Mouse (Mus musculus) brain, embryonic 18.5 days (tissue): ENCODE data around the gene U2surp.
A peak's percentile ranks its signal among the peaks of the same experiment; 100 is the strongest.
"Not testable (repeated sequence)": the region's sequence is repeated elsewhere in the genome, so short reads cannot be mapped to it uniquely, and the experiment has no call there.

ENCODE experiments used
- DNase-seq: peaks from one replicate; pipeline ENCODE4 v3.0.0-alpha.2; 2012; ENCODE audit warnings: low read depth, low spot score

Gene U2surp

DNA sequence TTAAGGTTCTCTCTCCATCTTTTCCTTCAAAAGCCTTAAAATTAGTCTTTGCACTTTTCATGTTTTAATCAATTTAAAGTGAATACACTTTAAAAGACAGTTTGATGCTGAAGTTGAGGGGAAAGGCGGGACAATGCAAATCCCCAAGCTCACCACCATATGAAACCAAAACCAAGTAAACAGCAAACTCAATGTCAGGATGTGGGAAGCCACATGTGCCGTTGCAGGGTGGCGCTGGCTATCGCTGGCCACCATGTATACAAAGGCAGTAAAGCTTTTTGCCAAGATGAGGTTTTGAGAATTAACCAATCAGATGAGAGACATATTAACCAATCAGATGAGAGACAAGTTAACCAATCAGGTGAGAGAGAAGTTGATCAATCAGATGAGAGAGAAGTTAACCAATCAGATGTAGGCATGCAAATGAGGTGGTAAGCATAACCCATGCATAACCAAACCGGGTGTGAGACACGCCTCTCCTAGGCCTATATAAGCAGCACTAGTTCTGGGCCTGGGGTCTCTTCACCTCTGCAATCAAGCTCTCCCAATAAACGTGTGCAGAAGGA, 42.7 kb downstream of the U2surp start:
- not testable (repeated sequence) for DNase-seq

DNA sequence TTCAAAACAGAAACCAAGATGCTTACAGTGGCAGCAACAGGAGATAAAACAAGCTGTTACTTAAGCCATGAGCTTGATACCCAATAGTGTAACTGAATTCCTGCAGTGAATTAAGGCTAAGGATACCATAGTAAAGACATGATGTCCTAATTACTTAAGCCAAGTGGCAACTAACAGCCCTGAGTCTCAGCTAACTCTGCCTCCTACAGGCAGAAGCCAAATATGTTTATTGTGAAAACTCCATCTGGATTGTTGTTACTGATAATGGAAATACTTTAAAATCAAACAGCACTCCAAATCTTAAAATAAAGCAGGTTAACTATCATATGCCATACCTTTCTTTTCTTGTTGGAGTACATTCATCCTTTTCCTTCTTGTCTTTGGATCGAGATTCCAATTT, 47.8 kb downstream of the U2surp start:
- DNase-seq: no peak

DNA sequence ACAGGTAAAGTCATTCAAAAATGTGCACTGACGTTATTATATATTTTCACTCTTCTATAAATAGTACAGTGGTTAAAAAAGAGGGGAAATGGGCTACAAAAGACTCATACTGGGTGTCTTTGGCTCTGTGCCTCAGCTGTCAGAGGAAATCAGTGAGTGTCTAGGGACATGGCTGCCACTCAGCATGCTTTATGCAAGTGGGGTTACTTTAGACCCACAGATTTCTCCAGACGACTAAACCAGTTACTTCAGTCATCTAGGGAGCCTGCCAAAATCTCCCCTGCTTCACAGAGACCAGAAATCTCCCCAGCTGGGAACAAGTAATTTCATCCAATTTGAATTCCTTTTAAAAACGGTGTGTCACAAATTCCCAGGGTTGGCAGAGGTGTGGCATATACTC, 59.9 kb downstream of the U2surp start:
- peak; percentile 6 for DNase-seq

DNA sequence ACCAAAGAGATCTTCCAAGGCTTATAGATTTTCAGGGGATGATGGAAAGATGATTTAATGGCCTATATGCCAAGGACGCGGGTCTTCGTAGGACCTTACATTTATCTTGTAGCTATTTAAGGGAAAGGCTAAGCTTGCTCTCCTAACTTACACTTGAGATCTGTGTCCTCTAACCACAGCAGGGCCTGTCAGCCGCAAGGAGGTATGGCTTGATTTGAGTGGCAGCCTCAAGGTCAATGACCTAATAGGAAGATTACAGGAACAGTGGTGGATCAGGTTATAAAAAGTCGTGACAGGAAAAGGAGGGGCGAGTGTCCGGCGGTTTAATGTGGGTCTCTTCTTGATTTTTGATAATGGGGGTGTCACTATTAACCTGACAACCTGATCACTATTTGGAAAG, 61.2 kb downstream of the U2surp start:
- DNase-seq: no peak

DNA sequence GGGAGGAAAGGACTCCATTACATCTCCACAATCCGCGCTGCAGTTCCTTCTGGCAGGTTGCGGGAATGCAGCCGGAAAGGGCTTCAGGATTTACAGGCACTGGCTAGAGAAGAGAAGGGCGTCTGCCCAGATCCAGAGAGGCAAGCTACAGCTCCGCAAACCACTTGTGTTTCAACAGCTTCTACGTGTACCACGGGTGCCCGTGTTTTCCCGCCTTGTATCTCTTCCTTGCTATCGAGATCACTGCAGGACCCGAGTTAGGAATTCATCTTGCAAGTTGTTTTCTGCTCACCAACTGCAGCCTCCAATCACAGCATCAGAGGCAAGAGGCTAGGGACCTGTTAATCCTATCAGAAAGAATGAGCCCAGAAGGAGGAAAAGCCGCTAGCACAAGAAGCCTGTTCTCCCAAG, 69.5 kb downstream of the U2surp start:
- DNase-seq: peak; percentile 30

DNA sequence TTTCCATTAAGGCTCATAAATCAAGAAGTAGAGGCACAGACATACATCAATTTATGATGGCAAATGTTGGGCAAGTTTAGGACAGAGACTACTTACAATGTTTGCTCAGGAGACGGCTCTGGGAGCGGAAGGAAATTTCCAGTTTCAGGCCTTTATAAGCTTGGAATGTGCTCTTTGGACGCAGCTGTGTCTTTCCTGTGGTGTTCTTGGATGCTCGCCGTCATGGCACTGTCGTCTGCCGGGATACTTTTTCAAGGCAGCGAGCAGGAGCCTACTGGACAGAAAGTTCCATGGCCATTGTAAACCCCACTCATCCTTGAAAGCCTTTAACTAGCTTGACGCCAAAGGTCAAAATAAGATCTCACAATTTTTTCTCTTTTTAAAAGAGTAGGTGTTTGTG, 73.9 kb downstream of the U2surp start:
- DNase-seq: no peak

DNA sequence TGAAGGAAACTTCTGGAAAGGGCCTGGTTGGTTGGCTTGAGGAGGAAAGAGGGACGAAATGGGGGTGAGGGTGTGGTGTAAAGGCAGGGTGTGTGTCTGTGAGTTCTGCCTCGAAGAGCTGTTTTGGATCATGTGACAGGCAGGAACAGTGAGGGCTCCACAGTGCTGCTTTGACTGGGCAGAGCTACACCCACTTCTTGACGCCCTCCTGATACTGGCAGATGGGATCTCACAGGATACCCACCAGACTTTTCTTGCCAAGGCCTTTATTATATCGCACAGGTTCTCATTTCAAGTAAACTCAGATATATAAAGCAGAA, 75.5 kb downstream of the U2surp start:
- DNase-seq: no peak

DNA sequence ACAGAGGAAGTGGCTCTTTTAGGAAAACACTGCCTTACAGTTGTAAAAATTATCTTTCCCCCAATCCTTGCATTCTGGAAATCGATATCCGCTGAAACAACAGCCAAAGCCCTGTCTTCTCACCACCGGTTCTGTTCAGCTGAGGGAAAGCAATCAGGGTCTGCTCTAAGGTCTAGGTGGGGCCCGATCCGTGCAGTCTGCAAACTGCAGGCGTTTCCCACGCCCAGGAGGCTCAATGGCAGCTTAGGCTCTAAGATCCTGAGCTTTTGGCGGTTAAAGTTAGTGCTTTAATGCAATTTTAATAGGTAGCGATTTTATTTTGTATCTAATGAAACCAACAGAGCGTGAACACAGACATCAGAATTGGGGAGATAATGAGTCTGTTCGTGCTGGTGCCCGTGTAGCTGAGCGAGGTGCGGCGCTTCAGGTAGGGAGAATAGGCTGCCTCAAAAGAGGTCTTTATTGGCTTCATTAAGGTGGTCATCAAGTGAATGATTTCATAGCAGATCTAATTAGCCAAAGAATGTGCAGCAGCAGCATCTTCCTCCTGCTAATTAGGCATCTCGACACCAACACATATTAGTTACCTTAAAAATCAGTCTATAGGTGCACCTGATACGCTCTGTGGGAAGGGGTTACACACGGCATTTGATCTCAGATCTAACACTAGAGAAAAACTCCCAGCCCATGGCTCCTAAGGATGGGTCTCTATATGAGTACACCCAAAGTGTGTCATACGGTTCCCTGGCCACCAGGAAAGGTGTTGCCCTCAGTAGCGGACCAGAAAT, 76.1 kb downstream of the U2surp start:
- no peak for DNase-seq

DNA sequence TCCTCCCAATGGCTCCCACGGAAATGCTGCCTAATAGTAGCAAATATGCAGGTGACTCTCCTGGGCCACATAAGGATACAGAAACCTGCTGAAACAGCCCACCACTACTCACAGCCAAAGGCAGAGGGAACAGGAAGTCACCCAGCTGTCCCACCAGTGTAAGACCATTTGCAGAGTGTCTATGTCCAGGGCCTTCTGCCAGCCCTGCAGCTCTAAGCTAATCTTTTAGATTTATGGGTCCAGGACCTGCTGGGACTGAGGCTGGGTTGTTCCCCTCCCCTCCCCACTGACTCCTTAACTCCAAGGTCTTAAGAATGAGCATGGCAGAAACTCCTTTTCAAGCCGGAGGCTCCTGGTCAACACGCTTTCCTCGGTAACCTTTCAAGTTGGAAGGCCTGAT, 83.5 kb downstream of the U2surp start:
- no peak for DNase-seq

DNA sequence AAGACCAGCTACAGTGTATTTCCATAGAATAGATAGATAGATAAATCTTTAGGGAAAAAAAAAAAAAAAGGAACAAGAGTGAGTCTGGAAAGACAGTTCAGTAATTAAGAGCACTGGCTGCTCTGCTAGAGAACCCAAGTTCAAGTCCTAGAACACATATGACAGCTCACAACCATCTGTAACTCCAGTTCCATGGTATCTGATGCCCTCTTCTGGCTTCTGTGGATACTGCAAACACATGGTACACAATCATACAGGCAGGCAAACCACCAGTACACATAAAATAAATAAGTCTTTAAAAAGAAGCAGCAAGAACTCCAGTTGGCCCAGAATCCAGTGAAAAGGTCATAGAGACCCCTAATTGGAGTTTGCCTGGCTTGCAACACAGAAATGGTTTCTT, 97.9 kb downstream of the U2surp start:
- no peak for DNase-seq

DNA sequence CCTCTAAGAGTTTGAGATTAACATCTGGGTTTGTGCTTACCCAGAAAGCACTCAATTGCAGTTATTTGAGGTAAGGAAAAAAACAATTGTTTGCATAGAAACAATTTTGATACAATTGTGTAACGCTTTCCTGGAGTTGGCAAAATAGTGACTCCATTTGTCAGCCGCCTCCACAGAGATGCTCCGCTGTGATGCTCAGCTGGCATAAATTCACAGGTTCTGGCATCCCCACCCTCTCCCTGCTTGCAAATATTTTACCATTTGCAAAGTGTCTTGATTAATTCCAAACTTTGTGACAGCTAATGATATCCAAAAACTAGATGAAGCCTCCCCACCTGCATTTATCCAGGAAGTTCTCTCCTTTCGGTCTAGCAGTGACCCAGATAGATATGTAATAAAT, 99.7 kb downstream of the U2surp start:
- DNase-seq: no peak

DNA sequence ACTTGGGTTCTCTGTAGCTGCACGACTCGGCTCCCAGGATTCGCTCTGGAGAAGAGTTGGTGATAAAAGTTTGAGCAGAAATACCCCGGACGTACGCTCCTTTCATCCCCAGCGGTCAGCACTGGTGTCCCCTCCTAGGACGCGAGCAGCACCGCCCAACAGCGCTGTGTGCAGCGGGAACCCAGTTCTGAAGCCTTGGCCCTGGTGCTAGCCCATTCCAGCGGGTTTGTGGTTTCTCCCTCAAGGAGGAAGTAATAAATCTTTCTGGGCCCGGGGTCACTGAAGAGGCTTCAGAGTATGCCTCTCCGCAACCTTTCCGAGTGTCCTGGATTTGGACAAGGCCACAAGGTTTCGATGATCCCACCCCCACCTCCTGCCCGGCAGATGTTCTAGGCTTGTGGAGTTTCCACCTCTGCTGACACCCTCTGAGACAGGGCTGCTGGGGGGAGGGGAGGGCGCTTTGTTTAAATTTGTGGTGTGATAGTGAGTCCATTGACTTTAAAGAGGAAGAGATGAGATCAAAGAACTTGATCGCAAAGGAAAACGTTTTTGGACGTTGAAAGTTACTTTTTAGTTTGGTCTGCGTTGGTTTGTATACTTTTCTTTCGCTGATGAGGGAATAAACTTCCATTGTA, 104.1 kb downstream of the U2surp start:
- no peak for DNase-seq
